Mouse (Mus musculus): ENCODE measurements around the gene Thap8. TPM values are rescaled to one million over a fixed set of nuclear protein-coding genes. Genes with fewer than 3 reads are reported as not detected.
A peak's percentile ranks its signal among the peaks of the same experiment; 100 is the strongest.

Gene Thap8
- polyA plus RNA-seq, 1 experiment from 2014 or later, result 0.77 TPM

DNA sequence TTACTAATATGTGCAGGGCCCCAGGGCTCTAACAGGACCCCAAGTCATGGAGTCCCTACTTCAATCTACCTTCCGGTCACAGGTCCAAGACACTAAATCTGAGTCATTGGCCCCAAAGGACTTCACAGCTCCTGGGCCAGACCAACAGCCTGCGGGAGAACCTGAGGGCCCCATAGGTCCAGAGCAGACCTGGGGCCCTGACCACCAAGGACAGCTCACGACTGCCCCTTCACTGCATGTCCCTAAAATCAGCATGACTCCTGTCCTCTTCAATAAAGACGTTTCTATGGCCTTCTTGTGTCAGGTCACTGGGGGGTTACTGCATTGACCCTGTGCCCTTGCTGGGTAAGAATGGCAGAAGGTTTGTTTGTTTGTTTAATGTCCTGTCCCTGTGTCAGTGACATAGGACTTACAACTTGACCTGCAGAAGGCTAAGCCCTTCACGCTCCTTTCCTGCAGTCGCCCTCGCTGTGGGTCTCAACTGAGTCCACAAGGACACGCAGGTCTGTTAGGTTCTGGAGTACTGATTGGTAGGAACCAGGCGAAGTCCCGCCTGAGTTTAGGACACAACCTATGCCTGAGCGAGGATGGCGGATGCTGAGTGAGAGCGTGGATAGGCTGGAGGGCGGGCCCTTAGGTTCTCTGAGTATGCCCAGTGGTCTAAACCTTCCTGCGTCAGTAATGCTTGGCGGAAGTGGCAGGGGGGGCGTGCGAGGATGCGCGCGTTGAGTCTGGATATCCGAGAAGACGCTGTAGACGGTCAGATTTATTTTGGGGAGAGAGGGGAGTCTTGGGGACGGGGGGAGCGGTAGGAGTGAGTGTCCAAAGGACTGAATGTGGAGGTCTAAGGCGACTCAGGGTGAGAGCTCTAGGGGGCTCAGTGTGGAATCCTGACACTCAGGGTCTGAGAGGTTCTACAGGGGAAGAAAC, 28.4 kb downstream of the Thap8 start, which contains the start of gene Alkbh6:
Gene Alkbh6, plus strand, starts transcription at position 642 of the 930 bp plus-strand sequence.
- Histone ChIP-seq H3K4me2 (replicated peaks) (peak within 1 kb of the TSS; percentile 92), H3K9ac (peak within 1 kb of the TSS; percentile 74), H3K27me3 (no peaks in the 10 kb centered on the region), H3K4me1 (peaks cover 17% of the 10 kb centered on the region), H3K4me3 (peak within 1 kb of the TSS; percentile 66), H3K27ac (peak within 1 kb of the TSS; percentile 60), H3K9me3 (replicated peaks) (no peaks in the 10 kb centered on the region; the same call in 1 of the 2 replicates), H3K36me3 (peaks cover 45% of the 10 kb centered on the region)
- peak; percentile 99 for ATAC-seq (ENCODE audit: low FRiP score)
- WGBS, result 4% methylated on average over 27 of the region's 27 CpGs

DNA sequence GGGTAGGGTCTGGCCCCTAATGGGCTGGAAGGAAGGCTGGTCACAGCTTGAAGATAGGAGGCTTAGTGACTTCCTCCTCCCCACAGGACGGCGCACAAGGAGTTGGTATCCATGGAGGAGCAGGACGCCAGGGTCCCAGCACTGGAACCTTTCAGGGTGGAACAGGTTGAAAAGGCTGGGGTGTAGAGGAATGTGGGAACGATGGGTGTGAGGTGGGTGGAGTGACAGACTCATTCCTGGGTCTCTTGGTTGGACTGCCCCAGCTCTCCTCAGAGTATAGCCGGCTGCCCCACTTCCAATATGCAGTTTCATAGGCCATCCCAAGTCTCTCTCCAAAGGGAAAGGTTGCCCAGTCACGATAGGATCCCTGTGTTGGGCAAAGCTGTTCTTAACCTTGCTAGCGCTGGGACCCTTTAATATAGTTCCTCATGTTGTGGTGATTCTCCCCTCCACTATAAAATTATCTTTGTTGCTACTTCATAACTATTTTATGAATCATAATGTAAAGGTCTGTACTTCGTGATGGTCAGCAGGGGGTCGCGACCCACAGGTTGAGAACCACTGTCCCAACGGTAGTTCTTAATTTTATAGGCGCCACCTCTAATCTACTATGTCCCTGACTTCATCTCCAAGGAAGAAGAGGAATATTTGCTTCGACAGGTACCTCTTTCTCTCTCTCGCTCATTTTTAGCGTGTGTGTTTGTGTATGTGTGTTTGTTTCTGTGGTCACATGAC, 29.7 kb downstream of the Thap8 start:
- no peaks in the 10 kb centered on the region for H3K27me3 ChIP-seq
- H3K4me2 ChIP-seq (replicated peaks), result peak overlapping the region; percentile 92
- WGBS, result 65% methylated on average over 15 of the region's 15 CpGs
- H3K27ac ChIP-seq, result no peak overlapping the region
- H3K9ac ChIP-seq, result peak overlapping the region; percentile 74
- ATAC-seq (ENCODE audit: low FRiP score), result no peak
- H3K4me3 ChIP-seq, result peak overlapping the region; percentile 66
- H3K4me1 ChIP-seq, result peaks cover 19% of the 10 kb centered on the region
- H3K9me3 ChIP-seq (replicated peaks), result no peaks in the 10 kb centered on the region
- peaks cover 38% of the 10 kb centered on the region for H3K36me3 ChIP-seq

DNA sequence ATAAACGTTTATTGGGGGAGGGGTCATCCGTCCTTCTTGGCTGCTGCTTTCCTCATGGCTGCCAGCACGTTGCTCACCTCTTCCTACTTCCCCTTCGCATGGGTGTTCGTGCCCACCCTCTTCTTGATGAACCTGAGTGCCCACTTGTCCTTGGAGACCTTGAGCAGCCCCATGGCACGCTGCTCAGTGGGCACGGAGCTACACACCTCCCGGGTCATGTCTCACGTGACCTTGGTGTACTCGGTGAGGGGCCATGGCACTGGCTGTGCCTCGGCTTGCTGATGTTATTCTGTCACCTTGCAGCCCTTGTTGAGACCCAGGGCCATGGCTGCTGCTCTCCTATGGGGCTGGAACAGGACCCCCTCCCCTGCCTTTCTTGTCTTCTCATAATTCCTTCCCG, 30.2 kb downstream of the Thap8 start:
- Histone ChIP-seq H3K36me3 (peaks cover 38% of the 10 kb centered on the region), H3K4me3 (no peak overlapping the region), H3K27me3 (no peaks in the 10 kb centered on the region), H3K27ac (no peak overlapping the region), H3K4me1 (peaks cover 21% of the 10 kb centered on the region), H3K9me3 (replicated peaks) (no peaks in the 10 kb centered on the region), H3K9ac (no peak overlapping the region), H3K4me2 (replicated peaks) (peak overlapping the region; percentile 92; the same call in 1 of the 2 replicates)
- ATAC-seq (ENCODE audit: low FRiP score), result no peak
- 91% methylated on average over 12 of the region's 12 CpGs for WGBS

DNA sequence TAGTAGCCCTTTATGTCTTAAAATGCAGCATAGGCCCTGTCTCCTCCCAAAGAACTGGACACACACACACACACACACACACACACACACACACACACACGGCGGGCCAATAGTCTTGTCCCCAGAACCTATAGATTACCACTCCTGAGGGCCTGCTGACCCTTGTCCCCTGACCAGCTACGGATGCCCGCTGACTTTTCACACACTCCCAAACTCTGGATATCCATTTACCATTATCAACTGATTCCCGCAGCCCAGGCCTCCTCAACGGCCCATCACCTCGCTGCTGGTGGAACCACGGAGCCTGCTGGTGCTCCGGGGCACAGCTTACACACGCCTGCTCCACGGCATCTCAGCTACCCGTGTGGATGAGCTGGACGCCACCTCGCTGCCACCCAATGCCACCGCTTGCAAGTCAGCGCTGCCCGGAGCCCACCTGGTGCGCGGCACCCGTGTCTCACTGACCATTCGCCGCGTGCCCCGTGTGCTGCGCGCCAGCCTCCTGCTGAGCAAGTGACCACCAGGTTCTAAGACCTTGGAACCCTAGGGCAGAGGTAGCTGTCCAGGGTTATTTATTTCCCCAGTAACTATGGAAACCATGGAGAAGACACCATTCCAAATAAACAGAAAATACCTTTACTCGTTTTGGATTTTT, 33.9 kb downstream of the Thap8 start:
- WGBS, result 54% methylated on average over 27 of the region's 27 CpGs
- Histone ChIP-seq H3K27me3 (no peaks in the 10 kb centered on the region), H3K4me2 (replicated peaks) (no peak overlapping the region), H3K9ac (no peak overlapping the region), H3K27ac (no peak overlapping the region), H3K36me3 (peaks cover 20% of the 10 kb centered on the region), H3K9me3 (replicated peaks) (no peaks in the 10 kb centered on the region), H3K4me3 (no peak overlapping the region), H3K4me1 (peaks cover 17% of the 10 kb centered on the region)
- no peak for ATAC-seq (ENCODE audit: low FRiP score)

DNA sequence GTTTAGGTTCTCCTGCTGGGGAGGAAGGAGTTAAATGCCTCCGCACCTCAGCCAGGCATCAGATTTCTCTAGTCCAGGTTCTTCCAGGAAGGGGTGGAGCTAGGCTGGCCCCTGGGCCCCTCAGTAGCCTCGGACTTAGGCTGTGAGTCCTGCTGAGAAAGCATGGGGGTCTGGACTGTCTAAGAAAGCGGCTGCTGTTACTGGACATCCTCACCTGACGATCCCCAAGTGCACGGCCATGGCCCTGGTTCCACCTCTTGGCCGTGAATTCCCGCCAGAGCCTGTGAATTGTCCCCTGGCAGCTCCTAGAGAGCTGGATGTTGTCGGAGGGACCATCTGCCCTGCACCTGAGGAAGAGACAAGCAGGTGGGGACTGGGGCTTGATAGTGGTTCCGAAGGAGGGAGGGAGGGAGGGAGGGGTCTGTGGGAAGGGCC, 34.8 kb downstream of the Thap8 start, which contains the start of gene Syne4:
Gene Syne4, plus strand, starts transcription at position 87 of the 435 bp plus-strand sequence.
- Histone ChIP-seq H3K4me3 (peak within 1 kb of the TSS; percentile 27), H3K36me3 (peaks cover 20% of the 10 kb centered on the region), H3K27ac (no peak within 1 kb of the TSS), H3K9ac (peak within 1 kb of the TSS; percentile 46; the same call in 1 of the 2 replicates), H3K4me1 (peaks cover 10% of the 10 kb centered on the region; the same call in 1 of the 2 replicates), H3K27me3 (no peaks in the 10 kb centered on the region), H3K9me3 (replicated peaks) (no peaks in the 10 kb centered on the region), H3K4me2 (replicated peaks) (peak within 1 kb of the TSS; percentile 43)
- whole genome bisulfite sequencing, result 2% methylated on average over 9 of the region's 9 CpGs
- ATAC-seq (ENCODE audit: low FRiP score), result no peak

DNA sequence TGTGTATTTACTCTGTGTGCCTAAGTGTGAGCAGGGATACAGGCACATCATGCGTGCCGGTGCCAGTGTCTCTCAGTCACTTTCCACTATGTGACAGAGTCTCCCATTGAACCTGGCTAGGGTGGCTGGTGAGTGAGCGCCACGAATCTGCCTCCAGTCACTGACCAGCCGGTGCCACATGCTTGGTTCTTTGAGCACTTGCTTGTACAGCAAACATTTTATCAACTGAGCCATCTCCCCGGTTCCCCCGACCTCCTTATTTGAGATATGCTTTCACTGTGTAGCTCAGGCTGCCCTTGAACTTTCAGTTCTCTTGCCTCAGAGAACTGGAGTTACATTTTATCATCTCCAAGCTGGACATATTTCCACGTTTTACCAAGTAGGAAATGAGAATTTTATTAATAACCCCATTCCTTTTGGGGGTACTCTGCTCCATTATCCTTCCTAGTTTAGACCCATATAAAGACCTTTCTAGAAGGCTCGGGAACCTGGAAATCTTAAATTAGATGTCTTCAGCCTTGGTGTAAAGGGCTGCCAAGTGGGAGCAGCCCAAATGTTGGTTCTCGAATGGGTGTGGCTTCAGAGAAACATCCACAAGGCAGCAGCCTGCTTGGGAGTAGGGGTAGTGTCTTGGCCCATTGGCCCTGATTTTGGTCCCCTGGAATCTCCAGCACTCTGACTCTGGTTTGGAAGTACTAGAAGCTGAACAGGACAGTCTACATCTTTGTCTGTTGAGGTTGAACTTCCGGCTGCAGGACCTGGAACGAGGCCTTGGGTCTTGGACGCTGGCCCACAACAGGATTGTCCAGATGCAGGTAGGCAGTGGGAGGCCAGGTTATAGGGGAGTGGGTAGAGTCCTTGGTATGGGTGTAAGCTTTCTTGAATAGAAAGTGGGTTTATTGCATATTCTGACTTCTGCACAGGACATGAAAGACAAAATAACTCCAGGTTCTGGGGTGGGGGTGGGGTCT, 36.0 kb downstream of the Thap8 start:
- no peaks in the 10 kb centered on the region for H3K9me3 ChIP-seq (replicated peaks)
- ATAC-seq (ENCODE audit: low FRiP score), result no peak
- peaks cover 7% of the 10 kb centered on the region; the same call in 1 of the 2 replicates for H3K4me1 ChIP-seq
- H3K4me2 ChIP-seq (replicated peaks), result peak overlapping the region; percentile 43; the same call in 1 of the 2 replicates
- peak overlapping the region; percentile 27; the same call in 1 of the 2 replicates for H3K4me3 ChIP-seq
- H3K27me3 ChIP-seq, result no peaks in the 10 kb centered on the region
- H3K36me3 ChIP-seq, result peaks cover 16% of the 10 kb centered on the region
- H3K27ac ChIP-seq, result no peak overlapping the region
- 80% methylated on average over 13 of the region's 13 CpGs for WGBS
- no peak overlapping the region for H3K9ac ChIP-seq

DNA sequence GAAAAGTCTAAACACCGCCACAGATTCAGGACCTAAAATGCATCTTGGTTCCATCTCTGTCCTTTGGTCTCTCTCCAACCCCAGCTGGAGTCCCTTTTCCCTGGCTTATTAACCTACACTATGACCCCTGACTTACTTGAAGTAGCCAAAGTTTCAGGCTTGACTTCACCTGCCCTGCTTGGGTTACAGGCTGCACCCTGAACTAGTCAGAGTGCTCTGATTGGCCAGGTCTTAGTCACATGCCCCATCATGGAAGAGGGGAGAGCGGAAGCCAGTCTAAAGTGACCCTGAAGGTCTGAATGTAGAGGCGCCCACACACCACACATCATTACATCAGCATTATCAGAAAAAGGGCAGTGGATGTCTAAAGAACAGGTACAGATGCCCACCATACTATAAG, 38.2 kb downstream of the Thap8 start:
- Histone ChIP-seq H3K9me3 (replicated peaks) (no peaks in the 10 kb centered on the region), H3K27ac (no peak overlapping the region), H3K27me3 (no peaks in the 10 kb centered on the region), H3K4me3 (no peak overlapping the region), H3K9ac (no peak overlapping the region), H3K4me2 (replicated peaks) (no peak overlapping the region), H3K4me1 (peaks cover 19% of the 10 kb centered on the region), H3K36me3 (peaks cover 2% of the 10 kb centered on the region; the same call in 1 of the 2 replicates)
- no peak for ATAC-seq (ENCODE audit: low FRiP score)
- WGBS, result 89% methylated on average over 3 of the region's 3 CpGs

DNA sequence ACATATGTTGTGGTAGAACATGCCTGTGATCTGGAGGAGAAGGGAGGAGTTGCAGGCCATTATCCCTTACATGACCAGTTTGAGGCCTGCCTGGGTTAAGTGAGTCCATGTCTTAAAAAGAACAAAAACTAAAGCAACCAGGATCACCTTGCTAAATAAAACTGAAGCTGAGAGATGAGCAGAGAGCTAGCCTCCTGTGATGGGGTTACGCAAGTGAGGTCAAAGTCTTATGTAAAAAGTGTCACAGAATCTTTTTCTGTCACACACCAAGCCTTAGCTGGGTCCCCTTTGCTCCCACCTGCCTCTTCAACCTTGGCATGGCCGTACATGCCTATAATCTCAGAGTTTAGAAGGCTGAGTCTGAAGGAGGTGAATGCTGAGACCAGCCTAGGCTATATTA, 41.1 kb downstream of the Thap8 start:
- Histone ChIP-seq H3K9me3 (replicated peaks) (0 out of 2 replicates have a peak, but pooled peaks cover 4% of the 10 kb centered on the region), H3K27ac (no peak overlapping the region), H3K9ac (0 out of 2 replicates have a peak overlapping the region, but pooled peaks have one; percentile 79), H3K36me3 (no peaks in the 10 kb centered on the region), H3K4me3 (peak overlapping the region; percentile 75), H3K4me1 (peaks cover 13% of the 10 kb centered on the region), H3K27me3 (no peaks in the 10 kb centered on the region), H3K4me2 (replicated peaks) (peak overlapping the region; percentile 76)
- WGBS, result 71% methylated on average over 2 of the region's 2 CpGs
- no peak for ATAC-seq (ENCODE audit: low FRiP score)

DNA sequence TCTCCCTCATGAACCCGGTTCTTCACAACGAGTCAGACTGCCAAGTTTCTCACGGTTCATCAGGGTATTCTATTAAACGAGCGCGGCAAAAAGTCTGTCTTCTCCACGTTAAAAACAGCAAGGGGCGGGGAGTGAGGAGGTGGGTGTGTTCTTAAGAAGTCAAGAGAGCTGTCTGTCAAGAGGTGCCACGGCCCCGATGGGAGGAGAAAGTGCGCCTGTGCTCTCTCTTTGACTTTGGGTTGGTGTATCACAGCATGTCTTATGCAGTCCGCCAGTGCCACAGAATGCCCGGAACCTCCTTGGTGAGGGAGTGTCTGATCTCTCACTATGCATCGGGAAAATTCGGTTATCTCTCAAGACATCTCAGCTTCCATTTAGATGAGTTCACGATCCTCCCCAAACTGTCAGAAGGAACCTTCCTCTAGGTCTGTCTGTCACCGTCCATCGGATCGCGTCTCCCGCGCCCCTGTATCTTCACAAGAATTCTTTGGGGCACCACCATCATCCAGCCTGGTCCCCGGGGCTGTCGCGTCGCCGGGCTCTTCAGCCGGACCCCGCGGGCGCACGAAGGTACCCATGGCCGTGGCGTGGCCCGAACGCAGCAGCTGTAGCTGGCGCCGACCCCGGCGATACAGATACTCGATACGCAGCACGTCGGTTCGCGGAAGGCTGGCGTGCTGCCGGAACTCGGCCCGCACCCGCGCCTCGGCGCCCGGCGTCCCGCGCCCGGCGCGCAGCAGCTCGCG, 41.8 kb downstream of the Thap8 start, which contains the start of gene E130208F15Rik:
Gene E130208F15Rik, plus strand, starts transcription at position 202 of the 746 bp plus-strand sequence.
- under 1% methylated on average over 61 of the region's 63 CpGs for WGBS
- ATAC-seq (ENCODE audit: low FRiP score), result peak; percentile 84
- Histone ChIP-seq H3K27ac (peak within 1 kb of the TSS; percentile 86), H3K4me2 (replicated peaks) (peak within 1 kb of the TSS; percentile 76), H3K9me3 (replicated peaks) (0 out of 2 replicates have a peak, but pooled peaks cover 4% of the 10 kb centered on the region), H3K9ac (peak within 1 kb of the TSS; percentile 79), H3K4me3 (peak within 1 kb of the TSS; percentile 75), H3K36me3 (no peaks in the 10 kb centered on the region), H3K4me1 (peaks cover 13% of the 10 kb centered on the region), H3K27me3 (no peaks in the 10 kb centered on the region)

DNA sequence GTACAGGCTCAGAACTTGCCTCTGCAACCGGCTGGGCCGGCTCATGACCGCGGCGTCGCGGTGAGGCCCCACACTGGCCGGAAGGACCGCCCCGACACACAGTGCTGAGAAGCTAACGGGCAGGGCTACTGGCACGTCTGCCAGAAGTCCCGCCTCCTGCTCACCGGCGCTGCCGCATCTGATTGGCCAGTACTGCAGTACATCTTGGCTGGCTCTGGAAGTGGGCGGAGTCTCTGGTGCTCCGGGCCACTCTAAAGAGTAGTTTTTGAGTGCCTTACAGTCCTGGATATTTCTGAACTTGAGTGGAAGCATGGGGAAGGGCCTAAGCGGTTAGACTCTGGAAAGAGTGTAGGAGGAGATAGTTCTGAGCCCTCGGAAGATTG, 42.4 kb downstream of the Thap8 start:
- Histone ChIP-seq H3K4me1 (peaks cover 16% of the 10 kb centered on the region), H3K27me3 (no peaks in the 10 kb centered on the region; the same call in 1 of the 2 replicates), H3K9ac (peak overlapping the region; percentile 79), H3K9me3 (replicated peaks) (0 out of 2 replicates have a peak, but pooled peaks cover 4% of the 10 kb centered on the region), H3K4me3 (peak overlapping the region; percentile 75), H3K27ac (peak overlapping the region; percentile 86), H3K4me2 (replicated peaks) (peak overlapping the region; percentile 76), H3K36me3 (no peaks in the 10 kb centered on the region)
- under 1% methylated on average over 20 of the region's 20 CpGs for WGBS
- ATAC-seq (ENCODE audit: low FRiP score), result peak; percentile 99

Measured in hindbrain, embryonic 12.5 days (tissue).